Mouse (Mus musculus) mammary gland, adult 2 months (tissue): ENCODE results near the gene Dedd. TPM values are rescaled to one million over a fixed set of nuclear protein-coding genes. Genes with fewer than 3 reads are reported as not detected.

Experiments used
- polyA plus RNA-seq: library from polyadenylated mRNA; depleted of rRNA; stranded (reverse); fragments of >200 nt; gene quantifications from 2 replicates; pipeline ENCODE4 v1.2.3, GENCODE M21; 2012; ENCODE audit warnings: low replicate concordance; rRNA removed

The Dedd gene
- 33.8 and 37.4 TPM in 2 replicates for polyA plus RNA-seq

DNA sequence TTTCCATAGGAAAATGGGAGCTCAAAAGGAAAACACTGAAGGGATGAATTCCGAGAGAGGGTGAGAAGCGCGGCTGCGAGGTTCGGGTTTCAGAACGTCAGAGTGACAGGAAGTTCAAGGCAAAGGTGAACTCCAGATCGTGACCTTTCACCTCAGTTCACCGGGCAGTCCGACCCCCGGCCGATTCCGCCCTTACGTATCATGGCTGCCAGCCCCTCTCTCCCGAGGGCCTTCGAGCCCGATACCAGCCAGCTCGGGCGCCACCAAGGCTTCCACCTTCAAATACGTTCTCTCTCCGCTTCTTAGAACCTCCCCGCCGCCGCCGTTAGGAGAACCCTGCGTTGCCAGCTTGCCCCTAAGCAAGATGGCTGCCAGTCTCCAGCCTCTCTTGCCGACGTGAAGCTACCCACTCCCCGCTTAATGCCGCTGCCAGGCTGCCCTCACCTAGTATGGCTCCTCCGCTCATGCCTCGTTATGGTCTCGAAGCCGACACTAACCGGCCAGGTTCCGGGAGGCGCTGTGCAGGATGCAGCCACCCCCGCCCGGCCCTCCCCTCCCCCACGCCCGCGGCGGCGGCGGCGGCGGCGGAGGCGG lies at the start of gene Dedd:
TSS of gene Dedd (plus strand) at position 307 of the 594 bp plus-strand sequence.

DNA sequence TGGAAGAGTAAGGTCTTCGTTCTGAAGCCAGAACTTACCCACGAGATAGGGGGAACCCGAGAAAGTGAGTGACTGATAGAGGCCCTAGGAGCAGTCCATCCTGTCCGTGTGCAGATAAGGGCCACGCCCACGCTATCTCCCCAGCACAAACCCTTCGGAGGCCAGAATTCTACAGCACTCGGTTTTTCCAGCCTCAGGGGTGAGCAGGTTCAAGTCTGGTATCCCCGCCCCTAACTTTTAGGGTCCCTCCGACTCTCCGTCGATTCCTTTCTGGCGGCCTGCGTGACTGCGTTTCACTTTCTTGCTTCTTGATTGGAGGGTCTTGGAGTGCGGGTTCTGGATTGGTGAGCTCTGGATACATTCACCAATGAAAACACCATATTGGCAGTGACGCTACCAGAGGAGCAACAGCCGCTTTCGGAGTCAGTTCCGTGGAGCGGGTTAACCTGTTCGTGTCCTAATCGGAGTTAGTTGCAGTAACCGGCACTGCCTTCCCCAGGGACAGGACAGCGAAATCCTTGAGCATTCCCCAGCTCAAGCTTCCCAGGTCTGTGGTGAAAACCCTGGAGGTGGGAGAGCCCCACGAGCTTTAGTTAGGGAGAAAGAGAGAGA lies 47.9 kb upstream of the Dedd start, which contains the start of gene Ppox:
TSS of gene Ppox (minus strand) at position 271 of the 612 bp plus-strand sequence.

DNA sequence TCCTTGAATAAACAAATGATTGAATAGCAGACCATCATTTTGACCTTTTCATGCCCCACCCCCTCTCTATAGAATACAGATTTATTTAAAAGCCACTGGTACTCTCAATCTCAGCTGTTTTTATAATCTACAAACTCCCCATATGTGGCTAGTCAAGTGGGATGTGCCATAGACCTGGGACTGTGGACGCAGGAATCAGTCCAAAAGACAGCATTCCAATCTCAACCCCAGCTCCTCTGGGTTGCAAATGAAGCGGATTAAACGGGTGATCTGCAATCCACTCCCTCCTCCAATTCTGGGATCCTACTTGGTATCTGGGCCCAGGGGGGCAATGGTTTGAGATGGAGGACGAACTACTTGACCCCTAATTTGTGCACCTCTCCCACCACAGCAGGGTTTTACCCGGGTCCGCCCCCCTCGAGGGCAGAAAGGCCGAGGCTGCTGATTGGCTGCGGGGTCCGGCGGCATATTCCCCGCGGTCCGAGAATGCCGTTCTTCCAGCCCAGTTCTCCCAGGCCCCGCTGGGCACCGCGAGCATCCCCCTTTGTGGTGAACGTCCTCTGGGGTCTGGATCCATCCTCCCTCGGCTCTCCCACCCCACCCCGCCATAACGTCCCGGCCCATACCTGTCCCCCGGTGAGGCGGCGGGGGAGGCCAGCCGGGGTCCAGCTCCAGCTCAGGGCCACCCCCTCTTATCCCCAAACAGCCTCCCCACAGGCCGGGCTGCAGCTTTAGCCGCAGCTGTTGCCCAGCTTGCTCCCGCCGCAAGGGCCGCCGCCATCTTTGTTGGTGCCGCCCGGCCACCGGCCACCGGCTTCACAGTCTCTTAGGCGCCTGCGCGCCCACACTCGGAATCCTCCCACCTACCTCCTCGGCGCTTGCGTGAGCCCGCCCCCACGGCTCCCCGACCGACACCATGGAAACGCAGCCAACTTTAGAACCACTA lies 41.5 kb upstream of the Dedd start, which contains the start of gene Usp21:
TSS of gene Usp21 (minus strand) at position 856 of the 946 bp plus-strand sequence.

DNA sequence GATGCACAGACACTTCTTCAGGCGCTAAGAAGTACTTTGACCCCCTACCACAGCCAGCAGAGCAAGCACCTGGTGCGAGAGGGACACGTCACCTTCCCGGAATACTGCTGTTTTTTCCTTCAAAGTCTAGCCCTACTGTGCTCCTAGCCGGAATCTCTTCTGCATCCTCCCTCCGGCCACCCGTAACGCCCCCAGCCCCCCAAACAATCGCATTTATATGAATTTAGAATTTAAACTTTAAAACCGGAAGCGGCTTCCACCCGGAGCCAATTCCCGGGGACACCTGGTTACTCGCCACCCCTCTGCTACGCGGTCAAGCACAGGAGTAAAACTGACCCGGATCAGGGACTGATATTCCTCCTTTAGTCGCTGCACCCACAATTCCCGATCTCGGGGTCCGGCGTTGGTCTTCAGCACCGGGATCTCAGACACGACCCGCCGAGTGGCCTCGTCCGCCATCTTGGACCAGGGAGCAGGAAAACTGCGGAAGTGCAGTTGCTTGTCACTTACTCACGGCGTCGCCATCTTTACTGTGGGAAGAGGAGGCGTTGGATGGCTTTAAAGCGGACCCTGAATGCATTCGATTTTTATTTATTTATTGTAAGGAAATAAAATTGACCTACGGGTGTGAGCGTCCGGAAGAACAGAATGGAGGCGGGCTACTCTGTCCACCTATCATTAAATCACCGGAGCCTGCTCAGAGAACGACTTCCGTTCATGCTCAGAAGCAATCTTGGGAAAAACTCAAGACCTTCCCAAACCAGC lies 34.5 kb upstream of the Dedd start, which contains the start of gene Ufc1:
TSS of gene Ufc1 (minus strand) at position 727 of the 765 bp plus-strand sequence.

DNA sequence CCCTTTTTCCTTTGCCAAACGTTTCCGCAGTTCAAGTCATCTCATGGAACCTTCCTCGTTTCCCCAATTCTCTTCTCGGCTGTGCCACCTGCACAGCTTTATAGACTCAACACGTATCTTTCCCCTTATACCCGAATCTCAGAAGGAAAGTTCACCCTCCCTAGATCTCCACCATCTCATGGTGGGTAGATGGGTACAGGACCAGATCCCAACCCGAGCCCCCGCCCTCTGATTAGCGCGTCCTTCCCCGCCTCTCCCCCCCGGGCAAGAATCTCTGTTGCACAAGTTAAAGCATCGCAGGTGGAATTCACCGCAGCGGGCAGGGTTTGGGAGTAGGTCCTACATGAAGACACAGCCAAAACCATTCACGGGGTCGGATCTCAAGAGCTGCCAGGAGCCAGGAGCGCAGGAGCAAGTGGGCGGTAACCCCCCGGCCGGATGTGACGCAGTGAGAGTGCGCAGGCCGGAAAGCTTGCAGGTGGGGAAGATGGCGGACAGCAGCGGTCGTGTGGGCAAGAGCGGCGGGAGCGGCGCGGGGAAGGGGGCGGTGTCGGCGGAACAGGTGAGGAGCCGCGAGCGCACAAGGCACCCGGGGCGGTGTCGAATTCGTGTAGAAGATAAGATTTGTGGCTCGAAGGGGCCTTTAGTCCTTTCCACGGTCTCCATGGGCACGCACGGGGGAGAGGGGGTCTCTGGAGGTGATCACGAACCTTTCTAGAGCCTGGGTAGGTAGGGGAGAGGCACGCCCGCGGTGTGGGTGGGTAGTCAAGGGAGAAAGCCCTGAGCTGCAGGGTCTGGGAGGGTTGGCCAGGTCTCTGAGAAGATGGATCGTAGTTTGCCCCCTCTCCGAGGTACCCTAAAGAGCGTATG lies 16.5 kb downstream of the Dedd start, which contains the start of the genes Nit1 and Pfdn2:
TSS of gene Nit1 (minus strand) at position 422 of the 870 bp plus-strand sequence.
TSS of gene Pfdn2 (plus strand) at position 446 of the 870 bp plus-strand sequence.

DNA sequence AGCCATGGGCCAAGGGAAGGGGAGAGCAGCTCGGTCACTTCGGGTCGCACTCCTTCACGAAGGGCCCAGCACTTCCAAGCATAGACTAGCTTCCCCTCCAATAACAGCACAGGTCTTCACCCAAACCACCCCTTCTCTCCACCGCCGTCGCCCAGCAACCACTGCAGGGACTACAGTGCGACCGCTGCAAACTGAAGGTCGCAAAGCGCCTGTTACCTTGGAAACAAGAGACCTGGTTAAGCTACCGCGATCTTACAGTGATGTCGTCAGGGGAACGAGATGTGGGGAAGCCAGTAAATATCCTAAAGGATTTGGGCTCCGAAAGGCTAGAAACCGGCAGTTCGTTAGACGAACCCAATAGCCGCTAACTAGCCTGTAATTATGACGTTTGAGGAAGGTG lies 31.7 kb downstream of the Dedd start, which contains the start of gene Klhdc9:
TSS of gene Klhdc9 (minus strand) at position 143 of the 400 bp plus-strand sequence.

DNA sequence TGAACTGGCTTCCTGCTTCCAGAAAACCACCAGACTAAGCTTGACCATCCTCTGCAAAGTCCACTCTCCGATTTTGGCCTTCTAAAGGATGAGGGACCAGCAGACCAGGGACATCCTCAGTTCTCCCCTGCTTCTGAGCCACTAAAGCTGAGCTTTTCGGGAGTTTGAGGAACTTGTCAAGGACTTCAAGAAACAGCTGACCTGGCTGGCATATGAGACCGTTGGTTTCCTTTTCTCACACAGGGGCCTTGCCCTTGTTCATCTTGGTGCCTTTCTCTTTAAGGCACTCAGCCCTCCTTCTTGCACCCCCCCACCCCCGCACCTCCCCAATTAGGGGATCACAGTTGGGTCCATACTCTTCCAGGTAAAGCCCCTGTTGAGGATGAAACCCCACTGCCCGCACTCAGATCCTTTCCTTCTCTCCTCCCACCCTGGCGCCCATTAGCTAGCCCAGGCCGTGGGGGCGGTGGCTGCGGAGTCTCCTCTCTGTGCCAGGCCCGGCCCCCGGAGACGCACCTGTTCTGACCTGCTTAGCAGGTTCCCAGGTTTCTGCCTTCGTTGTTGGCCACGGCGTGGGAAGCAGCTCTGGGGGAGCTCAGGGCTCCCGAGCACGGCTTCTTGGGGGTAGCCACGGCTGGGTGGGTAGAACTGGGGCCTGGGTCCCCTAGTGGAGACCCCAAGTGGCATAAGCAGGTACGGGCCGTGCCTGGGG lies 41.1 kb downstream of the Dedd start, which contains the start of gene Nectin4:
TSS of gene Nectin4 (plus strand) at position 255 of the 712 bp plus-strand sequence.

DNA sequence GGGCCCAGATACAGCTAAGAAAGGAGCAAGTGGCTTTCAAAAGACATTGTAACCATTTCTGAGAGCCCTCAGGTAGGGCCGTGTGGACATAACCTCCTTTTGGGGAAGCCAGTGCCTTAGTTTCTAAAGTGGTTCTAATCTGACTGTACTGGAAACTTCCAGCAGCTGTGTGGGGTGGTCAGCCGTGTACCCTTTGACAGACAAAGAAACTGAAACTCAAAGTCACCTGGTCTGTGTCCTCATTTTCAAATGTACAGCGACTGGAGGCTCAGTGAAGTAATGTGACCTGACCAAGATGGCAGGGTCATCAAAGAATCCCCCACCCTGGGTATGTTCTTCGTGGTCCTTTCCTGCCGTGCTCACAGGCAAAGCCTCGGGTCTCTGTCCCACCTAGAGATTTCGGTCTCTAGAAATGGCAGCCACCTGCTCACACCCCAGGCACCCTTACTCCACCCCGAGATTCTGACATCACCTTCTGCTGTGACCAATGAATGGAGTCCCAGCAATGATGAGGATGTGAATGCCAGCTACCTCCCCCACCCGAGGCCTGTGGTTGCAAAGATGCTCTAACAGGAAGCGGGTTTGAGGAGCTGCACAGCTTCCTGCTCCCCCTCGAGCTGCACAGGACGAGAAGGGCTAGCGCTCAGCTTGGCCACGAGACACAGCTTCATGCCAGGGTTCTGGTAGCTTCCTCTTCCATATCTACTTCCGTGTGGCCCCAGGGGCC lies 59.6 kb downstream of the Dedd start, which contains the start of gene Arhgap30:
TSS of gene Arhgap30 (plus strand) at position 579 of the 727 bp plus-strand sequence.

Other genes starting within 250 kb of the Dedd start
- 4.5 and 9.9 TPM in 2 replicates for gene Cfap126, start 215.2 kb upstream of the Dedd start, polyA plus RNA-seq
- 220 and 421 TPM in 2 replicates for gene Sdhc, start 178.5 kb upstream of the Dedd start, polyA plus RNA-seq
- gene Mpz, start 178.4 kb upstream of the Dedd start, polyA plus RNA-seq: 112 and 212 TPM in 2 replicates
- 5.2 and 13.0 TPM in 2 replicates for gene Pcp4l1, start 132.9 kb upstream of the Dedd start, polyA plus RNA-seq
- gene Nr1i3, start 115.2 kb upstream of the Dedd start, polyA plus RNA-seq: 0.30 TPM in 1 of 2 replicates, not detected in the other
- gene Tomm40l, start 106.6 kb upstream of the Dedd start, polyA plus RNA-seq: 37.7 and 47.3 TPM in 2 replicates
- 1.3 and 87.4 TPM in 2 replicates for gene Apoa2, start 104.1 kb upstream of the Dedd start, polyA plus RNA-seq
- gene Fcer1g, start 94.8 kb upstream of the Dedd start, polyA plus RNA-seq: 178 and 219 TPM in 2 replicates
- gene Adamts4, start 78.7 kb upstream of the Dedd start, polyA plus RNA-seq: 4.9 and 7.1 TPM in 2 replicates
- gene Ndufs2, start 77.8 kb upstream of the Dedd start, polyA plus RNA-seq: 124 and 262 TPM in 2 replicates
- gene B4galt3, start 58.8 kb upstream of the Dedd start, polyA plus RNA-seq: 67.0 and 79.3 TPM in 2 replicates
- gene Ppox, start 48.0 kb upstream of the Dedd start, polyA plus RNA-seq: 51.7 and 64.2 TPM in 2 replicates
- 53.9 and 55.7 TPM in 2 replicates for gene Usp21, start 41.2 kb upstream of the Dedd start, polyA plus RNA-seq
- gene Ufc1, start 34.1 kb upstream of the Dedd start, polyA plus RNA-seq: 15.9 and 23.3 TPM in 2 replicates
- gene Nit1, start 16.5 kb downstream of the Dedd start, polyA plus RNA-seq: 55.1 and 59.6 TPM in 2 replicates
- gene Pfdn2, start 16.5 kb downstream of the Dedd start, polyA plus RNA-seq: 4.9 and 12.0 TPM in 2 replicates
- 0.57 and 0.85 TPM in 2 replicates for gene Klhdc9, start 31.7 kb downstream of the Dedd start, polyA plus RNA-seq
- gene Nectin4, start 41.0 kb downstream of the Dedd start, polyA plus RNA-seq: 11.0 and 17.5 TPM in 2 replicates
- gene Arhgap30, start 59.8 kb downstream of the Dedd start, polyA plus RNA-seq: 25.7 and 38.8 TPM in 2 replicates
- 90.8 and 91.2 TPM in 2 replicates for gene Usf1, start 82.2 kb downstream of the Dedd start, polyA plus RNA-seq
- gene Tstd1, start 89.7 kb downstream of the Dedd start, polyA plus RNA-seq: 1.5 and 3.1 TPM in 2 replicates
- gene F11r, start 108.4 kb downstream of the Dedd start, polyA plus RNA-seq: 34.4 and 58.0 TPM in 2 replicates
- gene Alyref2, start 174.3 kb downstream of the Dedd start, polyA plus RNA-seq: 1.8 and 4.2 TPM in 2 replicates
- gene Itln1, start 206.1 kb downstream of the Dedd start, polyA plus RNA-seq: 0.27 TPM in 1 of 2 replicates, not detected in the other
- gene Cd244a, start 230.0 kb downstream of the Dedd start, polyA plus RNA-seq: 1.1 and 2.3 TPM in 2 replicates